Mouse (Mus musculus): ENCODE measurements around the gene Raver2. TPM values are rescaled to one million over a fixed set of nuclear protein-coding genes. Genes with fewer than 3 reads are reported as not detected.
"Not testable (repeated sequence)": the region's sequence is repeated elsewhere in the genome, so short reads cannot be mapped to it uniquely, and the experiment has no call there.

Raver2 gene
- polyA plus RNA-seq, 1 experiment from 2014 or later, result not detected

DNA sequence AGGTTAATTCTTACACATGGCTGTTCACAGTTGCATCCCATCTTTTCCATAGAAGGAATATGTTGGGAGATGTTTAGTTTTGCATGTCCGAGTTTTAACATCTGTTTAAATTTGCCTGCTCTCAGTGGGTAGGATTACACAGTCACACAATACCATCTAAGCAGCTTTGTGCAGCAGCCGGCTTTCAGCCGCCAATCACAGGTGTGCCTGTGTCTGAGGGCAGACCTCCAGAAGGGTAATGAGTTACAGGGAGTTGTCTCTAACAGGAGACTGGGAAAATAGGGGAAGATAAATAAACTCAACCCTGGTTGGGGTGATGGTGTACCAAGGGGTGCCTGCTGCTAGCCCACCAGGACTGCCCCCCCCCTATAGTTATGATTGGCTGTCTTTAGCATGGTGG, 7.6 kb downstream of the Raver2 start:
- H3K4me3 ChIP-seq (ENCODE audit: inconsistent target), result no peak overlapping the region
- H3K79me2 ChIP-seq (ENCODE audit: inconsistent target), result no peaks in the 10 kb centered on the region
- H3K36me3 ChIP-seq (ENCODE audit: inconsistent target), result no peaks in the 10 kb centered on the region
- 100% methylated on average over 3 of the region's 3 CpGs for WGBS (ENCODE audit: missing documents)
- H3K27ac ChIP-seq, result no peak overlapping the region

- H3K4me3 ChIP-seq (ENCODE audit: inconsistent target), result no peak overlapping the region
- no peak overlapping the region for H3K27ac ChIP-seq
- no peaks in the 10 kb centered on the region for H3K79me2 ChIP-seq (ENCODE audit: inconsistent target)
- no peaks in the 10 kb centered on the region for H3K36me3 ChIP-seq (ENCODE audit: inconsistent target)
- 94% methylated on average over 3 of the region's 3 CpGs for WGBS (ENCODE audit: missing documents)
Measured at GRCm38 (mm10) chr4:101080016-101080415, 11.2 kb downstream of the Raver2 start.

- no peaks in the 10 kb centered on the region for H3K79me2 ChIP-seq (ENCODE audit: inconsistent target)
- H3K27ac ChIP-seq, result no peak overlapping the region
- H3K4me3 ChIP-seq (ENCODE audit: inconsistent target), result no peak overlapping the region
- WGBS (ENCODE audit: missing documents), result 88% methylated on average over 17 of the region's 17 CpGs
- no peaks in the 10 kb centered on the region for H3K36me3 ChIP-seq (ENCODE audit: inconsistent target)
Measured at GRCm38 (mm10) chr4:101082176-101082888, 13.5 kb downstream of the Raver2 start.

GRCm38 (mm10) chr4:101084863-101085262, 16.1 kb downstream of the Raver2 start:
- Histone ChIP-seq H3K36me3 (ENCODE audit: inconsistent target) (no peaks in the 10 kb centered on the region), H3K27ac (no peak overlapping the region), H3K79me2 (ENCODE audit: inconsistent target) (no peaks in the 10 kb centered on the region), H3K4me3 (ENCODE audit: inconsistent target) (no peak overlapping the region)
- WGBS (ENCODE audit: missing documents), result 93% methylated on average over 4 of the region's 4 CpGs

- no peaks in the 10 kb centered on the region for H3K36me3 ChIP-seq (ENCODE audit: inconsistent target)
- no peak overlapping the region for H3K27ac ChIP-seq
- 89% methylated on average over 3 of the region's 3 CpGs for WGBS (ENCODE audit: missing documents)
- no peaks in the 10 kb centered on the region for H3K79me2 ChIP-seq (ENCODE audit: inconsistent target)
- H3K4me3 ChIP-seq (ENCODE audit: inconsistent target), result no peak overlapping the region
Measured at GRCm38 (mm10) chr4:101086040-101086439, 17.3 kb downstream of the Raver2 start.

DNA sequence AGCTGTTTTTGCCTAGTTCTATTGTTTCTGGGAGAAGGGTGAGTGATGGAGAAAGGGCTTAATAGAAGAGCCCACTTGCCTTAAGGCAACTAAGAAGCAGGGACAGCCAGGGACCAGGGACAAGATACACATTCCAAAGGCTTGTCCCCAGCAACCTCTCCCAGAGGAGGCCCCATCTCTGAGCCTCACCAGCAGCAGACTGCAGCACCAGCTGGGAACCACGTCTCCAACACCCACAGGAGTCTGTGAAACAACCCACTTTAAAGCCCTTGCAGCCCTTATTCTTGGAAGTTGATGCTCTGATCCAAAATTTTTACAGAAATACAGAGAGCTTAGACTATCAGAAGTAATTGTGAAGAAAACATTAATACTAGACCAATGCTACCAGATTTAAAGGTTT, 18.9 kb downstream of the Raver2 start:
- H3K4me3 ChIP-seq (ENCODE audit: inconsistent target), result no peak overlapping the region
- 75% methylated on average over 1 of the region's 1 CpGs for WGBS (ENCODE audit: missing documents)
- no peak overlapping the region for H3K27ac ChIP-seq
- no peaks in the 10 kb centered on the region for H3K36me3 ChIP-seq (ENCODE audit: inconsistent target)
- H3K79me2 ChIP-seq (ENCODE audit: inconsistent target), result no peaks in the 10 kb centered on the region

DNA sequence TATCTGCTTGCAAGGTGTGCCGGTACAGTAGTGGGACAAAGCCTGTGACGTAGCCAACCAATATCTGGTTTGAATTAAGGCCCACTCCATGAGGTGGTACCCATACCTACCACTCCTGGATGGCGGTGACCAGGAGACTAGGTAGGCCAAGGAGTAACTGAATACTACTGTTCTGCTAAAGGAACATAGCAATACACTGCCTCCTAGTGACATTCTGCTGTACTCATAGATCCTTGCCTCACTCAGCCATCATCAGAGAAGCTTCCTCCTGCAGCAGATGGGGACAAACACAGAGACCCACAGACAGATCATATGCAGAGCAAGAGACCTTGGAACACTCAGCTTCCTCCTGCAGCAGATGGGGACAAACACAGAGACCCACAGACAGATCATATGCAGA, 21.8 kb downstream of the Raver2 start:
- H3K79me2 ChIP-seq (ENCODE audit: inconsistent target); H3K4me3 ChIP-seq (ENCODE audit: inconsistent target); H3K36me3 ChIP-seq (ENCODE audit: inconsistent target); H3K27ac ChIP-seq: not testable (repeated sequence)
- WGBS (ENCODE audit: missing documents), result 92% methylated on average over 3 of the region's 3 CpGs

DNA sequence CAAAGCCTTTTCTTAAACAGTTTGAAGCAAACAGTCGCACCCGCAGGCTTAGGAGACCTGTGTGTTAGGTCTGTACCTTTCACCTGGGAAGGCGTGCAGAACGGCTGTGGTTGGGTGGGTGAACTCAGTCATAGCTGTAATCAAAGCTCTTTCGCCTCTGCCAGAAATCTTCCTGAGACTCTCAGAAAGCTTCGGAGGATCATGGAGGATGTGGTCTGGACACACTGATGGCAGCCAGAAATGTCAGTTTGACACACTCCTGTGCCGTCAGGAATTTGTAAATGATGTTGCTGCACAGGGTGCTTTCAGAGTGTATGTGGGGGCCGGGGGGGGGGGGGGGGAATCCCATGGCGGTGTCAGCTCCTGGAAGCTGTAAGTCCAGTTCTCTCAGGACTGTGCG, 24.5 kb downstream of the Raver2 start:
- 91% methylated on average over 8 of the region's 10 CpGs for WGBS (ENCODE audit: missing documents)
- Histone ChIP-seq H3K27ac (no peak overlapping the region), H3K36me3 (ENCODE audit: inconsistent target) (no peaks in the 10 kb centered on the region), H3K4me3 (ENCODE audit: inconsistent target) (no peak overlapping the region), H3K79me2 (ENCODE audit: inconsistent target) (no peaks in the 10 kb centered on the region)

DNA sequence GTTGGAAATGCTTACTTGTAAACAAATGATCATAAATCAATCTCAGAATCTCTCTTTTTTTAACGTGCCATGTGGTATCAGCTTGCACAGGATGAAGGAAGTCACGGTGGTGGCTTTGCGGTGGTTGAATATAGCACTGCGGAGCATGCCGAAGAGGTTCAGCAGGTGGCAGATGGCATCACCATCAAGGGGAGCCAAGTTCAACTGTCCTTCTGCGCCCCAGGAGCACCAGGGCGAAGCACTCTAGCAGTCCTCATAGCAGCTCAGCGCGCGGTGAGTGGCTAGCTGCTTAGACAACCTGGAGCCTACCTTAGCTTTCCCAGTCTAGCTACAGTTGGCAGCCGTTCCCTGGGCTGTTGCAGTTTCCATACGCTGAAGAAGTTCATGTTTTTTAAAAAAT, 38.3 kb downstream of the Raver2 start:
- WGBS (ENCODE audit: missing documents), result 91% methylated on average over 12 of the region's 12 CpGs
- Histone ChIP-seq H3K79me2 (ENCODE audit: inconsistent target) (no peaks in the 10 kb centered on the region), H3K36me3 (ENCODE audit: inconsistent target) (no peaks in the 10 kb centered on the region)

GRCm38 (mm10) chr4:101121002-101121401, 52.2 kb downstream of the Raver2 start:
- 96% methylated on average over 7 of the region's 7 CpGs for whole genome bisulfite sequencing (ENCODE audit: missing documents)
- Histone ChIP-seq H3K27ac (no peak overlapping the region), H3K36me3 (ENCODE audit: inconsistent target) (no peaks in the 10 kb centered on the region), H3K4me3 (ENCODE audit: inconsistent target) (no peak overlapping the region), H3K79me2 (ENCODE audit: inconsistent target) (no peaks in the 10 kb centered on the region)

More for the DNA sequence above, 38.3 kb downstream of the Raver2 start:
- H3K27ac ChIP-seq, result no peak overlapping the region
- no peak overlapping the region for H3K4me3 ChIP-seq (ENCODE audit: inconsistent target)

DNA sequence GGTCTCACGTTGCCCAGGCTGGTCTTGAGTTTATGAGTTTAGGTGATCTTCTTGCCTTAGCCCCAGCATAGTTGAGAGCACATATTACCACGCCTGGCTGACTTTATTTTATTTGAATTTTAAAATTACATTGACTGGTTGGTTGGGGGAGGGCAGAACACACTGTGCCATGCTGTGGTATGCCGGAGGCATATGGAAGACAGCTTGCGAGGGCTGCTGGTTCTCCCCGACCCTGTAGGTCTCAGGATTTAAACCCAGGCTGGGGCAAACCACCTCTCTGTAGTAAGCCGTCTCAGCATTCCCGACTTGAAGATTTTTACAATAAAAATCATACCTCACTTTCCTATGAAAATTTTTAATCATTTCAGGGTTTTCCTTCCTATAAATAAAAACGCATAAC, 66.2 kb downstream of the Raver2 start:
- Histone ChIP-seq H3K27ac (no peak overlapping the region), H3K36me3 (ENCODE audit: inconsistent target) (no peaks in the 10 kb centered on the region), H3K79me2 (ENCODE audit: inconsistent target) (no peaks in the 10 kb centered on the region), H3K4me3 (ENCODE audit: inconsistent target) (no peak overlapping the region)
- 90% methylated on average over 8 of the region's 8 CpGs for WGBS (ENCODE audit: missing documents)

DNA sequence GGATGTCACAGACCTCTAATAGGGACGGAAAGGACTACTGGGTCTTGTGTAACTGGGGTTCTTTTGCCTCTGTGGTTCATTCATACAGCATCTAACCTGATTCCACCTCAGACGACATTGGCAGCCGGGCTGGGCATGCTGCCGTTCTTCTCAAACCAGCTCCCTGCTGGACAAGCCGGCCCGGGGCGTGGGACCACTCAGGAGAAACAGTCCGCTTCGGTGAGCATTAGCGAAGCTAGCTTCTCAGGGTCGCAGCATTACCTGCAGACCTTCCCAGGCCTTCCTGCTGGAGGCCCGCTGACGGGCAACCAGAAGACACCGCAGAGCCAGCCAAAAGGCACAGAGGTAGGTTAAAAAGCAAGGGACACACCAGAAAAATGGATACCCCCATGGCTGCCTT, 67.1 kb downstream of the Raver2 start:
- Histone ChIP-seq H3K36me3 (ENCODE audit: inconsistent target) (no peaks in the 10 kb centered on the region), H3K79me2 (ENCODE audit: inconsistent target) (no peaks in the 10 kb centered on the region), H3K27ac (no peak overlapping the region), H3K4me3 (ENCODE audit: inconsistent target) (no peak overlapping the region)
- 98% methylated on average over 14 of the region's 14 CpGs for WGBS (ENCODE audit: missing documents)

DNA sequence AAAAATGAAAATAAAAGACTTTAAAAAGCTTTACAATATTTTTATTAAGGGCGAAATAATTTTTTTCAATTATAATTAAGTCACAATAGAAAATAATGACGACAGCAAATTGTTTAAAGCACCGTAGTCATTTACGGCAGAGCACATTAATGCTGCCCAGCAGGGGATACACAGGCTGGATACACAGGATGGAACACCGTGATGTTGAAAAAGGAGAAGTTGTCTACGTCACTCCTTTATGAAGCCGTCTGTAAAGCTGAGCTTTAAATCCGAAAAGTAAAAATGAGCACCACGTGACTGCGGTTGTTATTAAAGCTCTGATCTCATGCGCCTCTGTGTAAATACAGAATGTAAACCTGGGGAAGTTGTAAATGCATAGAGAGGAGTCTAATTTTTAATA, 69.2 kb downstream of the Raver2 start:
- Histone ChIP-seq H3K79me2 (ENCODE audit: inconsistent target) (no peaks in the 10 kb centered on the region), H3K36me3 (ENCODE audit: inconsistent target) (no peaks in the 10 kb centered on the region), H3K27ac (no peak overlapping the region), H3K4me3 (ENCODE audit: inconsistent target) (no peak overlapping the region)
- 56% methylated on average over 11 of the region's 11 CpGs for WGBS (ENCODE audit: missing documents)

GRCm38 (mm10) chr4:101141768-101142167, 73.0 kb downstream of the Raver2 start:
- Histone ChIP-seq H3K79me2 (ENCODE audit: inconsistent target) (no peaks in the 10 kb centered on the region), H3K27ac (no peak overlapping the region), H3K4me3 (ENCODE audit: inconsistent target) (no peak overlapping the region), H3K36me3 (ENCODE audit: inconsistent target) (no peaks in the 10 kb centered on the region)
- 79% methylated on average over 5 of the region's 5 CpGs for WGBS (ENCODE audit: missing documents)

GRCm38 (mm10) chr4:101143901-101144300, 75.1 kb downstream of the Raver2 start:
- H3K27ac ChIP-seq, result no peak overlapping the region
- no peaks in the 10 kb centered on the region for H3K36me3 ChIP-seq (ENCODE audit: inconsistent target)
- 71% methylated on average over 4 of the region's 4 CpGs for WGBS (ENCODE audit: missing documents)
- H3K4me3 ChIP-seq (ENCODE audit: inconsistent target), result no peak overlapping the region
- H3K79me2 ChIP-seq (ENCODE audit: inconsistent target), result no peaks in the 10 kb centered on the region

DNA sequence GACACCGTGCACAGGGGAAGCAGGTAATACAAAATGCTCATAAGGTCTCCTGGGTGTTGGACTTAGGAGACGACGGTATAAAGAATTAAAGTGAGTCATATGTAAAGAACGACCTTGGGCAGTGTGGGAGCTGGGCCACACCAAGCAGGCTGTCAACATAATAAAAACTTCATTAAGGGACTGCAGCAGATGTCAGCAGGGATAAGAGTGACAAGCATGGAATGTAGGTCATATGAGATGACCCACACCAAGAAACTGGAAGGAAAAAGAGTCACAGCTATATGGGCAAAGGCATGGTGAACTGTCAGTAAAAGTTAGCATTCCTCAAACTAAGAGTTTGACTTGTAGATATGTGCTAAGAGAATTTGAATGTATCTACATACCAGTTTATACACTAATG, 75.6 kb downstream of the Raver2 start:
- 100% methylated on average over 4 of the region's 4 CpGs for WGBS (ENCODE audit: missing documents)
- Histone ChIP-seq H3K36me3 (ENCODE audit: inconsistent target) (no peaks in the 10 kb centered on the region), H3K79me2 (ENCODE audit: inconsistent target) (no peaks in the 10 kb centered on the region), H3K27ac (no peak overlapping the region), H3K4me3 (ENCODE audit: inconsistent target) (no peak overlapping the region)
